Mouse (Mus musculus) lung, postnatal 25 days (tissue): ENCODE measurements around the gene Prrg4.
"Not testable (repeated sequence)": the region's sequence is repeated elsewhere in the genome, so short reads cannot be mapped to it uniquely, and the experiment has no call there.

Experiments
- DNase-seq: peaks from one replicate; pipeline ENCODE4 v3.0.0; 2022; ENCODE audit warnings: low spot score

Gene Prrg4

GRCm38 (mm10) chr2:104841736-104842135 is 7.9 kb downstream of the Prrg4 start:
- no peak for DNase-seq

- no peak for DNase-seq
These were observed 8.7 kb downstream of the Prrg4 start for GRCm38 (mm10) chr2:104840974-104841373.

- DNase-seq = no peak
These were observed 17.2 kb downstream of the Prrg4 start for GRCm38 (mm10) chr2:104832486-104832885.

GRCm38 (mm10) chr2:104826191-104826590 is 23.5 kb downstream of the Prrg4 start:
- no peak for DNase-seq

GRCm38 (mm10) chr2:104818763-104819162 is 30.9 kb downstream of the Prrg4 start:
- not testable (repeated sequence) for DNase-seq

- no peak for DNase-seq
These were observed 31.9 kb downstream of the Prrg4 start for GRCm38 (mm10) chr2:104817555-104818330.

- peak; percentile 91 for DNase-seq
These were observed 32.7 kb downstream of the Prrg4 start for GRCm38 (mm10) chr2:104816866-104817439.

- no peak for DNase-seq
These were observed 33.3 kb downstream of the Prrg4 start, which contains the start of gene Qser1 for GRCm38 (mm10) chr2:104816371-104816827. Gene Qser1, minus strand, starts transcription at chr2:104816760.

GRCm38 (mm10) chr2:104815561-104816370 is 33.9 kb downstream of the Prrg4 start:
- DNase-seq = no peak

GRCm38 (mm10) chr2:104814181-104814951 is 35.3 kb downstream of the Prrg4 start:
- no peak for DNase-seq

GRCm38 (mm10) chr2:104805435-104805834 is 44.2 kb downstream of the Prrg4 start:
- DNase-seq = no peak
